Mouse (Mus musculus) MEL-GATA-1-ER (cell line): ENCODE measurements around the gene Fam174b.

Experiments used
- DNase-seq: peaks from one replicate; pipeline ENCODE4 v3.0.0-alpha.2; 2012; ENCODE audit warnings: low read depth; ENCODE audit errors: extremely low read depth

Gene Fam174b

GRCm38 (mm10) chr7:73749339-73749738 lies 9.2 kb downstream of the Fam174b start:
- DNase-seq: no peak

DNA sequence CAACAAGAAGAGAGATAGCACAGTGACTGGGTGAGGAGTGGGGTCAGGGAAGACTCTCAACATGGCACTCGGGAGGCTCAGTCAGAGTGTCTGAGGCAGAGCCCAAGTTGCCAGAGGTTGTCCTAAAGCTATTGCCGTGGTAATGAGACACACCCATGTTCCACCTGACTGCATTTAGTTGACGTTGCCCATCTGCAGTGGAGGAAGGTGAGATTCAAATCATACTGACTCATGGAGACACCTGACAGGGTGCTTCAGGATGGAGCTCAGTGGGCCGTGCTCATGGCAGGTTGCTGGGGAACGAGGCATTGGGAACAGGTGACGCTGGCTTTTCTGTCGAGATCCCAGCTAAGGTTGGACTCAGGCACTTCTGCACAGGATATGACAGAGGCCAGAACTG lies 9.9 kb downstream of the Fam174b start:
- DNase-seq: no peak

DNA sequence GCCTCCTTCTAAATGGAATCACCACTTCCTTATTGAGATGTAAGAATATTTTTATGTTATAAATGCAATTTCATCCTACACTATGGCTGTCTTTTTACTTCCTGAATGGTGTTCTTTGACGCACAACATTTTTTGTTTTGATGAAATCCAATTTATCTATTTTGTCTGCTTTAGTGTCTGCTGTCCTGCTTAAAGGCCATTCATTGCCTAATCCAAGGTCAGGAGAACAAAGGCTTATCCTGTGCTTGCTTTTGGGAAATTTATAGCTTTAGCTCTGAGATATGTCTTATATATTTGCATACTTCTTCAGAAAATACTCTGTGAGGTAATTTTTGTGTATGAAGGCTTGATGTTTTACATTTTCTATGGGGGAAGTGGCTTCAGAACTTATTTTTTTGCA lies 13.5 kb downstream of the Fam174b start:
- DNase-seq: no peak

DNA sequence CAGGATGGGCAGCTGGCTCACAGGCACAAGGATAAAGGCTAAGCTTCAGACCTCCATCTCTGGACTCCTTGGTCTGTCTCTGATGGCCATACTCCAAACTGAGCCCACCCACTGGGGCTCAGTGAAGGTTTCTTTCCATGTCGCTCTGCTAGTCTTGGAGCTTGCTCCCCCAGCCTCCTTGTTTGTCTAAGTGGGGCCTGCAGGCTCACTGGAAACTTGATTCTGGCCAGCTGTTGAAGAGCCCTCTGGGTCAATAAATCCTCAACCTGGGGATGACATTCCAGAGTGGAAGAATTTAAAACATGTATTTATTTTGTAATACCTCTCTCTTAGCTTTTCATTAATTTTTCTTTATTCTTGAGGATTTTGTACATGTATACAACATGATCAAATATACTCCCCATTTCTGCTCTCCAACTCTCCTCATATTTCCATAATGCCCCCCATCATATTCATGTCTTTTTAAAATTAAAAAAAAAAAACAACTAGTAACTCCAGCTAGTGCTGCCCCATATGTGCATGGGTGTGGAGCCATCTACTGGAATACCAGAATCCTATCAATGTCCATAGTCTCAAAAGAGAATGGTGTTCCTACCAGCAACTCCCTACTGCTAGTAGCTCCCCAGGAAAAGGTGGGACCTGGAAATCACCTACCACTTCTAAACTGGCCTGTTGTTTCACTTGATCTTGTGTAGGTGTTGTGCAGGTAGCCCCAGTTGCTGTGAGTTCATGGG lies 15.4 kb downstream of the Fam174b start:
- DNase-seq: no peak

- no peak for DNase-seq
Observed at GRCm38 (mm10) chr7:73761691-73762189, 21.6 kb downstream of the Fam174b start.

- peak; percentile 49 for DNase-seq
Observed at GRCm38 (mm10) chr7:73764679-73765078, 24.6 kb downstream of the Fam174b start.

- DNase-seq: peak; percentile 84
Observed at GRCm38 (mm10) chr7:73765186-73765903, 25.2 kb downstream of the Fam174b start.

DNA sequence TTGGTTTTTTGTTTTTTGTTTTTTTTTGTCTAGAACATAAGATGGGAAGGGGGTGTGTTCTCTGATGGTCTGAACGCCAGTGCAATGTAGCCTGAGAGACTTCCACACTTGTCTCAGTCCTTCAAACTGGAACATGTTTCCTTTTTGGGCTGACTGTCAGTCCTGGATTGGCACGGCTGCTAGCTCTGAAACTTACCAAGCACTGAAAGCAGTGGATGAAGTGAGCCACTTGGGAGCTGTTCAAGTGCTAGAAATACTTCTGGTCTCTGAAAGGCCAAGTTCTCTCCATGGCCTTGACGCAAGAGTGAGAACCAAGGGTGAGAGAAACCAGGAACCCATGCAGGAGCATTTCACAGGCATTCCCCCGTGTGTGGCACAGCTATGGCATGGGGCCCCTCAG lies 29.1 kb downstream of the Fam174b start:
- DNase-seq: no peak

DNA sequence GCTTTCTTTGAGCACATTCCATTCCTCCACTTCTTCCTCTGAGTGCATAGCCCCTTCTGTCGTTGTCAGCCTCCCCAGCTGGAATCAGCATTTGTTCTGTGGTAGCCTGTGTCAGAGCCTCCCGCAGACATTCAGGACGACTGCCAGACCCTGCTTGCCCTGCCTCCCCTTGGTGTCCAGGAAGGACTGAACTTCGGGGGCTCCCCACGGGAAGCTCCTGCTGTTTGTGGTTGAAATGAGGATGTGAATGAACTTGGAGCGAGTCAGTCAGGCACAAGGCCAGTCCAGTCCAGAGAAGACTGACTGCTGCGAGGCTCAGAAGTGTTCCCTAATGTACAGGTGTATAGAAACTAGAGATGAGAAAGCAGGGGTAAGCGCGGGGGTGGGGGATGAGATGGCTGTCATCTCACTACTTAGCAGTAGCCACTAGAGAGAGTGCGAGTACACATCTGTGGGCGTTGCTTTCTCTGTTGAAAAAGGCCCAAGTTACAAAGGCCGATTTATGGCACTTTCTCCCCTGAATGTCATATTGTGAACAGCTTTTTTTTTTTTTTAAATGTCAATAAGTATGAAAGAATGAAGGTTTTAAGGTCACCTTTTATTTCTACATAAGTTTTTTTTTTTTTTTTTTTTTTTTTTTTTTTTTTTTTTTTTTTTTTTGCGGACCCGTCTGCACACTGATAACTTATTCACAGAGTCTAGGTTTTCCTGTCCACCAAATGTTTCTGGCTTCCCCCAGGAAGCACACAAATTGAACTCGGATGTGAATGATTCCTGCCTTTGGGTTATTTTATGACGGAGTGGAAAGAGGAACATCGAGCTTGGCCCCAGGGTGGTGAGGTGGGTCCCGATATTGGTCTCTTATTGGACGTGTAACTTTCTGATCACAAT lies 31.5 kb downstream of the Fam174b start:
- peak; percentile 26 for DNase-seq

DNA sequence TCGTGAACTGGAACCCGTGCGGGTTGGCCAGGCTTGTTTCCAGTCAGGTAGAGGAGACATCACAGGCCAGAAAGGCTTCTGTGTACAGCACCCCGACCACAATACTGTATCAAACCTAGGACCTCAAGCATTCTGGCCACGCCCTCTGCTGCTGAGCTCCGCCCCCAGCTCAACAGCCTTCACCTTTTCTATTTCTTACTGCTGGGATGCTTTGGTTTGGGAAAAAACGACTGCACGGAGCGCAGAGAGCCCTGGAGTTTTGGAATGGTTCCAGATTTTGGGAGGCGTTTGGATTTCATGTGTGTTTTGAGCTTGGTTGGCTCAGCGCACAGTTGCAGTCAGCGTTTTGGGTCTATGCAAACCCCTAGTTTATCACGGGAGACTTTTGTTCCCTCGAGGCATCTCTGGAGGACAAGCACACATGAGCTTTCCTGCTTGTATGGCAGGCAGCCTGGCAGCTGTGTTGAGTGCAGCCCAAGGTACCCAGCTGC lies 32.2 kb downstream of the Fam174b start:
- no peak for DNase-seq

GRCm38 (mm10) chr7:73774781-73775180 lies 34.7 kb downstream of the Fam174b start:
- no peak for DNase-seq

- DNase-seq: no peak
Observed at GRCm38 (mm10) chr7:73777777-73778176, 37.7 kb downstream of the Fam174b start.

GRCm38 (mm10) chr7:73784736-73785428 lies 44.8 kb downstream of the Fam174b start:
- DNase-seq: no peak

GRCm38 (mm10) chr7:73785815-73786214 lies 45.7 kb downstream of the Fam174b start:
- no peak for DNase-seq

- DNase-seq: no peak
Observed at GRCm38 (mm10) chr7:73787513-73787912, 47.4 kb downstream of the Fam174b start.

GRCm38 (mm10) chr7:73791096-73791495 lies 51.0 kb downstream of the Fam174b start:
- DNase-seq: no peak

- no peak for DNase-seq
Observed at GRCm38 (mm10) chr7:73792155-73792554, 52.1 kb downstream of the Fam174b start.

- no peak for DNase-seq
Observed at GRCm38 (mm10) chr7:73792641-73793040, 52.5 kb downstream of the Fam174b start.

- no peak for DNase-seq
Observed at GRCm38 (mm10) chr7:73809261-73809660, 69.2 kb downstream of the Fam174b start.

DNA sequence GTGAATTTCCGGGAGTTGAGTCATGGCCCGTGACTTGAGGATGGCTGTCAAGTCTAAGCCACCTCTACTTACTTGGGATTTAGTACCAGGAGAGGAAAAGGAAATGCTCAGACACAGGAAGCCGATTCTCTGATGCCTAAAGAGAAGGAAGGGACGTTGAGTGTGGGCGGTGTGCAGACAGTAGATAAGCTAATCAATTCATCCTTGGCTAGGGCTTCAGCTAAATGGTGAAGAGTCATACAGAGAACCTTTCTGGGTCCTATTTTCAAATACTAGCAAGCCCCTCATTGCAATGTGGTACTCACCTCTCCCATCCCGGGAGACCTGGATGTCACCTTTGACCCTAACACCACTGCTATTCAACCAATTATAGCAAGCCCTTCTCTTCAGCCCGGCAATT lies 71.3 kb downstream of the Fam174b start:
- DNase-seq: no peak

DNA sequence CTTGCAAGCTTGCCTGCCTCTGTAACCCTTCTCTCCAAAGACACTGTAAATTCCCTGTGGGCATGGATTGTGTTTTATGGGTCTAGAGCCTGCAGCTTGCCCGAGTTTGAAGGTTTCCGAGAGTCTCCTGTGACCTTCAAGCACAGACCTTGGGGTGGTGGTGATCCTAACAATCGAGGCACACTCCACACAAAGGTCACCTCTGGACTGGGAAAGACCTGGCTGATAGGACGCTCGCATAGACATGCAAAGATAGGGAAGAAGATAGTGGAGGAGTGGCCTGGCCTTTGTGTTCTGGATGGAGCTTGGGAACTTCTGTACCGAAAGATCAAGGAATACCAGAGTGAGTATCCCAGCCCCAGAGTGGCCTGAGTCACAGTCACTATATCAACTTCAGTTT lies 72.1 kb downstream of the Fam174b start:
- no peak for DNase-seq
